Mouse (Mus musculus) kidney, postnatal 14 days (tissue): ENCODE measurements around the gene Try4.
"Not testable (repeated sequence)": the region's sequence is repeated elsewhere in the genome, so short reads cannot be mapped to it uniquely, and the experiment has no call there.

Experiments
- DNase-seq: peaks from one replicate; pipeline ENCODE4 v3.0.0; 2022; ENCODE audit warnings: mixed read lengths

The Try4 gene

GRCm38 (mm10) chr6:41301969-41302368, at the start of gene Try4:
Gene Try4 (plus strand): TSS chr6:41302269.
- DNase-seq = no peak

- DNase-seq = not testable (repeated sequence)
Measured at GRCm38 (mm10) chr6:41253314-41253713, 48.8 kb upstream of the Try4 start.

- DNase-seq = no peak
Measured at GRCm38 (mm10) chr6:41256424-41256823, 45.6 kb upstream of the Try4 start.

- DNase-seq = no peak
Measured at GRCm38 (mm10) chr6:41257432-41257831, 44.6 kb upstream of the Try4 start.

GRCm38 (mm10) chr6:41262796-41263195, 39.3 kb upstream of the Try4 start:
- DNase-seq = no peak

- DNase-seq = no peak
Measured at GRCm38 (mm10) chr6:41266140-41266539, 35.9 kb upstream of the Try4 start.

GRCm38 (mm10) chr6:41298255-41298654, 3.8 kb upstream of the Try4 start:
- DNase-seq = no peak

GRCm38 (mm10) chr6:41316741-41317140, 14.7 kb downstream of the Try4 start, which contains the start of gene Try5:
Gene Try5 (minus strand): TSS chr6:41316841.
- DNase-seq = not testable (repeated sequence)

GRCm38 (mm10) chr6:41353932-41354331, 51.9 kb downstream of the Try4 start, which contains the start of gene Try10:
Gene Try10 (plus strand): TSS chr6:41354105.
- DNase-seq = no peak
